Mouse (Mus musculus): ENCODE measurements around the gene P2rx2.

P2rx2 gene

GRCm38 (mm10) chr5:110338792-110339191, 4.2 kb downstream of the P2rx2 start:
- in situ Hi-C loops (cut with MboI, MseI) = no loop called here

GRCm38 (mm10) chr5:110330508-110330907, 12.5 kb downstream of the P2rx2 start:
- in situ Hi-C loops (cut with MboI, MseI) = no loop called here

GRCm38 (mm10) chr5:110313127-110313526, 29.9 kb downstream of the P2rx2 start:
- in situ Hi-C loops (cut with MboI, MseI) = no loop called here

DNA sequence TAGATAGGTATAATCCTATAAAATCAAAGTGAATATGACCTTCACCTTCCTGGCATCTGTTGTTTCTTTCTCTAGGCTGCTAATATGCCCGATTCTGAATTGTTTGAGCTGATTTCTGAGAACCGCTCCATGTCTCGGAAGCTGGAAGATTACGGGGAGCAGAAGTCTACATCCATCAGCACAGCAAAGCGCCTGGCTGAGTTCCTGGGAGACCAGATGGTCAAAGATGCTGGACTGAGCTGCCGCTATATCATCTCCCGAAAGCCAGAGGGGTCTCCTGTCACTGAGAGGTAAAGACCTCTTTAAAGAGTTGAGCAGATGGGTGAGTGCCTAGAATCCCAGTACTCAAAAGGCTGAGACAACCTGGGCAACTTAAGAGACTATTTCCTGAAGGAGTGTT, 34.2 kb downstream of the P2rx2 start:
- in situ Hi-C loops (cut with MboI, MseI) = no loop called here

- in situ Hi-C loops (cut with MboI, MseI) = no loop called here
Observed at GRCm38 (mm10) chr5:110300591-110300990, 42.4 kb downstream of the P2rx2 start.

DNA sequence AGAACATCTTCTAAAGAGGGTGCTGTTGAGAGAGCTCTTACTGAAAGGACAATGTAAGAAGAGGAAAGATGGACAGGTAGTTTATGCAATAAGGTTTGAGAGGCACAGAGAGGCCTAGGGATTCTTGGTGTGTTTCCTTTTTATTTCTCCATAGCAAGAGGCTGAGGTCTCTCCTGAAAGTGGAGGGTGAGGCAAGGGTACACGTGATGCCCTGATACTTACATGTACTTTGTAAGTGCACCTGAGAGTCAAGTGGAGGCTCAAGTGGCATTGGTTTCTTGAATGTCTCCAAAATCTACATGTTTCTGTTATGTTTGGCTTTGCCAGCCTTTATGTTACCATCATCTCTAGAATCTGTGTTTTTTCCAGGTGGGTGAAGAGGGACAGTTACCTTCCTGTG, 46.4 kb downstream of the P2rx2 start:
- in situ Hi-C loops (cut with MboI, MseI) = no loop called here

GRCm38 (mm10) chr5:110291649-110292048, 51.4 kb downstream of the P2rx2 start:
- in situ Hi-C loops (cut with MboI, MseI) = no loop called here

Data from T-helper 1 cell (primary cell).